8 mouse cellular contexts compared by ENCODE assay signal in the genomic region with DNA sequence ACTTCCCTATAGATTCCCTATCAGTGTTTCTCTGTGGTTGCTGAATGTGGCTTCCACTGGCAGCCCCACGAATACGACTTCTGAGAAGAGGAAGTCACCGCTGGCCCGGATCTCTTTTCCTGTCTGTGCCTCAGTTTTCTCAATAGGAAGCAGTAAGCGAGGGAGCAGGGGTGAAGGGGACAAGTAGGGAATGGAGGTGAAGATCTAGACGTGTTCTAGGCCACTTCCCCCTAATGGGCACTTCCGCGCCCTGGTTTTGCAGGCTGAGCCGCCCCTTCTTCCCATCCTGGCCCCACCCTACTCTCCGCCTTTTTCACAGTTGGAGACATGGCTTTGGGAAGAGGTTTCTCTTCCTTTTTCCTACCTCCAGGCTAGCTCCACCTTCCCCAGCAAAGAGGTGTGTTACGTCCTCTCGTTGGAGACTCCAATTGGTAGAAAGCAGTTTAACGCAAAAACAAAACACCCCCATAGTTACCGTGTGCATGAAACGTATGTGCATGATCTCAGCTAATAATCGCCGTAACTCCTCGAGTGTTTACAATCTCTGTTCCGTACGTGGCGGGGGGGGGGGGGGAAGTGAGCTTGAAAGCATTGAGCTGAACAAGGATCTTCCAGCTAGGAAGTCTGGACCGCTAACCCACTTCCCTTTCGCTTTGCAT. TPM values are rescaled to one million over a fixed set of nuclear protein-coding genes. Genes with fewer than 3 reads are reported as not detected.
DNase-seq lines count a peak whose midpoint lies in the region; ATAC-seq and TF ChIP-seq lines count a peak whose summit lies in the region.

No protein-coding gene starts in this region.

- WGBS in large intestine, adult 2 months, result under 1% methylated on average over 23 of the region's 23 CpGs

- H3K27ac ChIP-seq in bone marrow macrophage, adult 2 months (ENCODE audit: insufficient read depth, low read depth, low read length), result peak overlapping the region; percentile 88

- DNase-seq in embryo, embryonic 10 days (ENCODE audit: low spot score), result peak; percentile 53
- DNase-seq in embryo, embryonic 9.5 days (ENCODE audit: extremely low spot score), result no peak
- peak; percentile 64 to 70 for DNase-seq in heart, postnatal 36 days
- DNase-seq in large intestine, adult 2 months (ENCODE audit: low read depth, low spot score), result peak; percentile 91
- peak; percentile 40 to 50 for DNase-seq in spleen, postnatal 36 days (ENCODE audit: low spot score in 2 of 2)

- H3K4me1 ChIP-seq in bone marrow macrophage, adult 2 months (ENCODE audit: control insufficient read depth, insufficient read depth, low read length), result peaks cover 29% of the 10 kb centered on the region

- ATAC-seq in erythroid progenitor cell, adult 5-6 weeks (replicated peaks; ENCODE audit: low FRiP score, poor library complexity, severe bottlenecking), result peak; percentile 3; the same call in 1 of the 2 replicates
- ATAC-seq in megakaryocyte-erythroid progenitor cell, adult 5-6 weeks (replicated peaks; ENCODE audit: low FRiP score, low TSS enrichment, poor library complexity, severe bottlenecking), result peak; percentile 55

- TF ChIP-seq CTCF in bone marrow macrophage, adult 2 months (IDR thresholded peaks at IDR 0.05; ENCODE audit: low read depth, low read length), result no peak

- intact Hi-C loops in heart, postnatal 36 days (cut with DNase I), result loop anchor here (2.0 kb wide), 1 partner anchor 163 kb away; a partner anchor contains a TSS

- peak overlapping the region; percentile 67 for H3K4me3 ChIP-seq in bone marrow macrophage, adult 2 months (ENCODE audit: insufficient read depth, low read length)

- no peak for TF ChIP-seq POLR2A in bone marrow macrophage, adult 2 months (IDR thresholded peaks at IDR 0.05; ENCODE audit: borderline replicate concordance, low read depth, low read length)

RNA-seq across cellular contexts. Expression of a gene that starts 13.5 kb away (rescaled TPM):
- polyA plus RNA-seq in bone marrow macrophage, adult 2 months (2012; ENCODE audit: insufficient read depth, insufficient read length, missing spikeins), result 0.15 and 0.36 TPM in 2 replicates
- not detected in 2 replicates for total RNA-seq in erythroid progenitor cell, adult 5-6 weeks (2015; ENCODE audit: low replicate concordance)
- total RNA-seq in erythroid progenitor cell, adult 5-6 weeks (2017; ENCODE audit: low replicate concordance), result not detected in 2 replicates
- 100 to 1,000 TPM; 604 to 624 TPM for total RNA-seq in heart, postnatal 36 days (2021)
- polyA plus RNA-seq in large intestine, adult 2 months (2012; rRNA removed), result 6.4 and 9.1 TPM in 2 replicates
- total RNA-seq in megakaryocyte-erythroid progenitor cell, adult 5-6 weeks (2014; fragmentation: Nextera tagmentation), result not detected in 2 replicates
- total RNA-seq in megakaryocyte-erythroid progenitor cell, adult 5-6 weeks (2017), result not detected in 2 replicates

RNA-seq across cellular contexts. Expression of a gene that starts 17.7 kb away (rescaled TPM):
- polyA plus RNA-seq in bone marrow macrophage, adult 2 months (2012; ENCODE audit: insufficient read depth, insufficient read length, missing spikeins), result 1.8 and 2.2 TPM in 2 replicates
- total RNA-seq in erythroid progenitor cell, adult 5-6 weeks (2015; ENCODE audit: low replicate concordance), result not detected in 2 replicates
- total RNA-seq in erythroid progenitor cell, adult 5-6 weeks (2017; ENCODE audit: low replicate concordance), result 2.5 TPM in 1 of 2 replicates, not detected in the other
- not detected for total RNA-seq in heart, postnatal 36 days (2021)
- polyA plus RNA-seq in large intestine, adult 2 months (2012; rRNA removed), result 0.11 and 0.18 TPM in 2 replicates
- not detected in 2 replicates for total RNA-seq in megakaryocyte-erythroid progenitor cell, adult 5-6 weeks (2014; fragmentation: Nextera tagmentation)
- total RNA-seq in megakaryocyte-erythroid progenitor cell, adult 5-6 weeks (2017), result not detected in 2 replicates

RNA-seq across cellular contexts. Expression of a gene that starts 29.6 kb away (rescaled TPM):
- 52.3 and 58.4 TPM in 2 replicates for polyA plus RNA-seq in bone marrow macrophage, adult 2 months (2012; ENCODE audit: insufficient read depth, insufficient read length, missing spikeins)
- total RNA-seq in erythroid progenitor cell, adult 5-6 weeks (2015; ENCODE audit: low replicate concordance), result 8.8 and 13.0 TPM in 2 replicates
- 1.5 and 1.9 TPM in 2 replicates for total RNA-seq in erythroid progenitor cell, adult 5-6 weeks (2017; ENCODE audit: low replicate concordance)
- under 1 TPM; 0.05 to 0.11 TPM for total RNA-seq in heart, postnatal 36 days (2021)
- polyA plus RNA-seq in large intestine, adult 2 months (2012; rRNA removed), result 0.86 and 1.5 TPM in 2 replicates
- not detected in 2 replicates for total RNA-seq in megakaryocyte-erythroid progenitor cell, adult 5-6 weeks (2014; fragmentation: Nextera tagmentation)
- total RNA-seq in megakaryocyte-erythroid progenitor cell, adult 5-6 weeks (2017), result 0.15 and 0.75 TPM in 2 replicates

RNA-seq across cellular contexts. Expression of a gene that starts 49.9 kb away (rescaled TPM):
- polyA plus RNA-seq in bone marrow macrophage, adult 2 months (2012; ENCODE audit: insufficient read depth, insufficient read length, missing spikeins), result 90.3 and 110 TPM in 2 replicates
- total RNA-seq in erythroid progenitor cell, adult 5-6 weeks (2015; ENCODE audit: low replicate concordance), result 14.4 and 15.1 TPM in 2 replicates
- 3.1 and 3.3 TPM in 2 replicates for total RNA-seq in erythroid progenitor cell, adult 5-6 weeks (2017; ENCODE audit: low replicate concordance)
- total RNA-seq in heart, postnatal 36 days (2021), result 10 to 100 TPM; 10.9 to 12.4 TPM
- 51.8 and 64.4 TPM in 2 replicates for polyA plus RNA-seq in large intestine, adult 2 months (2012; rRNA removed)
- total RNA-seq in megakaryocyte-erythroid progenitor cell, adult 5-6 weeks (2014; fragmentation: Nextera tagmentation), result 9.3 and 23.6 TPM in 2 replicates
- 9.7 and 16.4 TPM in 2 replicates for total RNA-seq in megakaryocyte-erythroid progenitor cell, adult 5-6 weeks (2017)

RNA-seq across cellular contexts. Expression of a gene that starts 53.2 kb away (rescaled TPM):
- polyA plus RNA-seq in bone marrow macrophage, adult 2 months (2012; ENCODE audit: insufficient read depth, insufficient read length, missing spikeins), result not detected in 2 replicates
- total RNA-seq in erythroid progenitor cell, adult 5-6 weeks (2015; ENCODE audit: low replicate concordance), result not detected in 2 replicates
- not detected in 2 replicates for total RNA-seq in erythroid progenitor cell, adult 5-6 weeks (2017; ENCODE audit: low replicate concordance)
- not detected for total RNA-seq in heart, postnatal 36 days (2021)
- polyA plus RNA-seq in large intestine, adult 2 months (2012; rRNA removed), result 0.05 and 0.10 TPM in 2 replicates
- total RNA-seq in megakaryocyte-erythroid progenitor cell, adult 5-6 weeks (2014; fragmentation: Nextera tagmentation), result not detected in 2 replicates
- total RNA-seq in megakaryocyte-erythroid progenitor cell, adult 5-6 weeks (2017), result not detected in 2 replicates

Comparison
In these comparisons a context has a peak if more than half of its experiments do, and no peak if none do; other contexts are left out.
1. RNA of a gene that starts 13.5 kb away (total RNA-seq): 604 to 624 TPM in heart, postnatal 36 days; not detected in erythroid progenitor cell, adult 5-6 weeks and not detected in megakaryocyte-erythroid progenitor cell, adult 5-6 weeks; every median in the first group is over 100 times any median in the second.